Mouse (Mus musculus) adrenal gland, postnatal 4 days (tissue): Measurements from ENCODE around the gene Eif3j1. TPM values are rescaled to one million over a fixed set of nuclear protein-coding genes. Genes with fewer than 3 reads are reported as not detected.
"Not testable (repeated sequence)": the region's sequence is repeated elsewhere in the genome, so short reads cannot be mapped to it uniquely, and the experiment has no call there.

ENCODE experiments used
- DNase-seq, 2 experiments: peaks; one replicate each; pipeline ENCODE4 v3.0.0; 2021 to 2022; ENCODE audit warnings: low spot score in 2 of 2, mixed read lengths in 2 of 2
- microRNA-seq: library from miRNA; unstranded; fragments of <30 nt; microRNA quantifications from one replicate; pipeline ENCODE4 v1.2.0, GENCODE M21; 2021
- total RNA-seq, 2 experiments: library from RNA; stranded (reverse); gene quantifications; 2 replicates each; pipeline ENCODE4 v1.2.3; 2021

Eif3j1 gene
- total RNA-seq, 2 experiments from 2014 or later = 20.9 to 22.9 TPM

- DNase-seq = not testable (repeated sequence)
Observed at GRCm38 (mm10) chr2:122097686-122098085, 69.3 kb downstream of the Eif3j1 start.

- DNase-seq = peak in 1 of 2 experiments; percentile 7
Observed at GRCm38 (mm10) chr2:122102070-122102469, 73.7 kb downstream of the Eif3j1 start.

Small RNAs within 50 kb of the gene (microRNA-seq; reads per million reads assigned to microRNA genes)
- gene Gm47314 = not detected

Other genes with a start within 250 kb of the Eif3j1 start
- gene Frmd5, start 221.5 kb upstream of the Eif3j1 start, total RNA-seq = 100 to 1,000 TPM in 1 of 2 experiments, 10 to 100 TPM in 1; 88.1 to 103 TPM
- 10 to 100 TPM; 87.3 to 89.4 TPM for gene Casc4, start 161.6 kb upstream of the Eif3j1 start, total RNA-seq
- 10 to 100 TPM; 51.5 to 55.0 TPM for gene Ctdspl2, start 72.5 kb upstream of the Eif3j1 start, total RNA-seq
- under 1 TPM in 1 of 2 experiments, not detected in 1; 0.17 TPM for gene Mageb3, start 72.5 kb upstream of the Eif3j1 start, total RNA-seq
- gene Spg11, start 89.8 kb downstream of the Eif3j1 start, total RNA-seq = 10 to 100 TPM; 19.5 to 22.3 TPM
- gene B2m, start 119.1 kb downstream of the Eif3j1 start, total RNA-seq = 100 to 1,000 TPM; 290 to 339 TPM
- not detected for gene Trim69, start 132.2 kb downstream of the Eif3j1 start, total RNA-seq
- under 1 TPM in 1 of 2 experiments, not detected in 1; 0.45 TPM for gene Patl2, start 157.6 kb downstream of the Eif3j1 start, total RNA-seq
- not detected for gene Terb2, start 157.7 kb downstream of the Eif3j1 start, total RNA-seq
- gene Sord, start 206.2 kb downstream of the Eif3j1 start, total RNA-seq = 10 to 100 TPM; 61.4 to 77.3 TPM